Mouse (Mus musculus) neural tube, postnatal 0 days (tissue): Measurements from ENCODE around the gene Prep. TPM values are rescaled to one million over a fixed set of nuclear protein-coding genes. Genes with fewer than 3 reads are reported as not detected.

Experiments
- microRNA-seq: library from miRNA; unstranded; fragments of <30 nt; microRNA quantifications from one replicate; pipeline ENCODE4, GENCODE M21; 2016
- polyA plus RNA-seq: library from polyadenylated mRNA; unstranded; fragments of >200 nt; fragmentation: Nextera tagmentation; extraction: Ambion mirVana; gene quantifications from 2 replicates; pipeline ENCODE4 v1.2.1, GENCODE M21; 2015

The Prep gene
- 17.6 and 19.2 TPM in 2 replicates for polyA plus RNA-seq

GRCm38 (mm10) chr10:45066931-45067308 is at the start of gene Prep:
Gene Prep, plus strand, starts transcription at chr10:45067203.

GRCm38 (mm10) chr10:45177798-45178197 is 110.8 kb downstream of the Prep start, which contains the start of gene Popdc3:
Gene Popdc3, plus strand, starts transcription at chr10:45178098.

Small RNA genes lying within 50 kb of the gene (microRNA-seq; reads per million reads assigned to microRNA genes)
- not detected for gene Gm23766

Other genes starting within 250 kb of the Prep start
- 3.1 and 4.0 TPM in 2 replicates for gene Popdc3, start 110.9 kb downstream of the Prep start, polyA plus RNA-seq